Mouse (Mus musculus) layer of hippocampus, postnatal 25 days (tissue): ENCODE results near the gene Hivep3. TPM values are rescaled to one million over a fixed set of nuclear protein-coding genes. Genes with fewer than 3 reads are reported as not detected.

Source experiments
- DNase-seq, 2 experiments: peaks; one replicate each; pipeline ENCODE4 v3.0.0; 2022; ENCODE audit warnings: mixed read lengths in 2 of 2, low spot score in 1 of 2; ENCODE audit errors: extremely low spot score in 1 of 2
- total RNA-seq, 2 experiments: library from RNA; stranded (reverse); gene quantifications; 2 replicates each; pipeline ENCODE4 v1.2.3; 2021

The Hivep3 gene
- total RNA-seq, 2 experiments from 2014 or later = 37.9 to 57.4 TPM

DNA sequence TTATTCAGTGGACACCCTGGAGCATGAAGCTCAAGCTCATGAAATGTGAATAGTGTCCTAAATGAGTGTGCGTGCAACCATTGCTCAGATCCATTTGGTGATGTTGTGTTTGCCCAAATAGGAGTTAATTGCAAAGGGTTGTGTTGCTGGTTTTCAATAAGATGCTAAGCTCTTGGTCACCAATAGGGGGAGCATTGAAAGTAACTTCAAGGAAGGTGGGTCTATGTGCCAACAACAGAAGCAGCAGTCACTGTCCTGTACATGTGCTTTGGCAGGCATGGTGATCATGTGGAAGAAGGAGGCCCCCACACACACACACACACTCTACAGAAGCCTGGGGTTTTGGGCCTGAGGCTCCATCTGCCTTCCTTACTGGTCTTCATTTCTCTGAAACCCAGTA lies 262.8 kb downstream of the Hivep3 start:
- no peak for DNase-seq

DNA sequence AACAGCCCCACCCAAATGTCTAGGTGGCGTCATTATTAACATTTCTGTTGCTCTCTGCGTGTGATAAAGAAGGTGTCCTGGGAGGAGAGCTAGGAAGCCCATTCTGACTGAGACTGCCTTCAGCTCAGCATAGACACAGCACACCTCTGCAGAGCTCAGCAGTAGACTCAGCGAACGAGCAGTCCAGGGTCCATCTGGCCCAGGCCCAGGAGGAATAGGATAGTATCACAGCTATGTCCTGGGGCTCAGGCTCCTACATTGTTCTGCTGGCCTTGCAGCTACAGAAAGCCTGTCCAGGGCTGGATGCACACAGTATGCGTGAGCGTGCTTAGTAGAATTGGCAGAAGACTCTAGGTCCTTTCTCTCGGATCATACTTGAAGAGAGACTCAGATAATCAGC lies 263.8 kb downstream of the Hivep3 start:
- DNase-seq = no peak

DNA sequence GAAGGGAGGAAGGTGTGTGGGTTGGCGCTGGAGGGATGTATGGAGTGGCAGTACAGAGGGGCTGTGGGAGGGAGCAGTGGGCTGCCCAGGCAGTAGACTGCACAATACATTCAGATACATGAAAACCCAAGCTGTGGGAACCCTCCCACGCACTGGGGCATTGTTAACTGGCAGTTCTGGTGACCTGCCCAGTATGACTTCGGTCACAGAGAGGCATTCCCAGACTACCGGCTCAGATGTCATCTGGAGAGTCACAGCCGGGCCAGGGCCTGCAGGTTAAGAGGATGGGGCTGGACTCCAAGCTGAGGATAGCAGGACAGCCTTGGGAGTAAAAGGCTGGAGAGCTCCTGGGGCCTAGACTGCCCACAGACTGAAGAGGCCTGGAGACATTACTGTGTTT lies 265.3 kb downstream of the Hivep3 start:
- no peak for DNase-seq

DNA sequence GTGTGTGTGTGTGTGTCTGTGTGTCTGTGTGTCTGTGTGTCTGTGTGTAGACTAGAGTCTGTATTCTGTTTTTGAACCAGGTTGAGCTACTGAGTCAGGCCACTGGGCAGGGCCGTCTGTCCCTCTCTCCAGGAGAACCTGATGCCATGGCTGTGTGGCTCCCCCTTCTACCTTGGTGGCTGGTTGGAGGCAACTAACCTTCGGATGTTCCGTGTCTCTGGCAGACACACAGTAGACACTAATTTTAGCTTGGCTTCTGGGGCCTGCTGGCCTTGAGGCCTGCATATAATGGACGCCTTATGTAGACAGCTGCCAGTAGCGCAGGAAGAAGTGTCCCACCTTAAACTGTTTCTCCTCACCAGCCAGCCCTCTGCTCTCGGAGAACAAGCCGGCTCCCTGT lies 267.3 kb downstream of the Hivep3 start:
- DNase-seq = no peak

DNA sequence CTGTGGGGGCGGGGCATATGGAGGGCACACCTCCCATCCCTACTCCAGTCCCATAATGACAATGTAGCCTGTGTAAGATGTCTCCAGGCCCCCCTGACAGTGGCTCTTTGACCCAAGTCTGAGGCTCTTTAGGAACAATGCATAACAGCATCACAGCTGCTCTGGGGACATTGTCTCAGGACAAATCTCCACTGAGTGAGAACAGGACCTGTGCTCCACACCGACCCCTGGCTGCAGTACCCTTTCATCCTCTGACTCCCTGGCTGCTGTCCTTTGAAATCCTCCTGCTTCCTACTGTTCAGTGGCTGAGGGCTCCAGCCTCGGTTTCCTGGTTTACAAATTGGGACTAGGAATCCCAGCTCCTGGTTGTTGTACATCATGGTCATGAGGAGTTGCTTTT lies 269.4 kb downstream of the Hivep3 start:
- DNase-seq = no peak

DNA sequence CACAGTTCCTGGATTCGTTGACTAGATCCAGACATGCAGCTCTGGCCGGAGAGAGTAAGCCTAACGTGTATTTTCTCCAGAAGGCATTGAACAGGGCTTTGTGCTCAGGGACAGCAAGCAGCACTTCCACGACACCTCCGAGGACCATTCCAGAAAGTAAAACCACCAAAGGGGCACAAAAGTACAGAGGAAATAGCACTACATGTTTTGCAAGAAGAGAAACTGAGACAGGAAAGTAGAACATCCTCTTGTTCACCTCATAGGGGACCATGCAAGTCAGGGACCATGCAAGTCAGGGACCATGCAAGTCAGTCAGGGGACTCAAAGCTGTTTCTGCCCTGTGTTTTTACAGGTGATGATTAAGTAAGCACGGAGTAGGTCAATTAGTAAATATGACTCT lies 272.5 kb downstream of the Hivep3 start:
- DNase-seq = no peak

DNA sequence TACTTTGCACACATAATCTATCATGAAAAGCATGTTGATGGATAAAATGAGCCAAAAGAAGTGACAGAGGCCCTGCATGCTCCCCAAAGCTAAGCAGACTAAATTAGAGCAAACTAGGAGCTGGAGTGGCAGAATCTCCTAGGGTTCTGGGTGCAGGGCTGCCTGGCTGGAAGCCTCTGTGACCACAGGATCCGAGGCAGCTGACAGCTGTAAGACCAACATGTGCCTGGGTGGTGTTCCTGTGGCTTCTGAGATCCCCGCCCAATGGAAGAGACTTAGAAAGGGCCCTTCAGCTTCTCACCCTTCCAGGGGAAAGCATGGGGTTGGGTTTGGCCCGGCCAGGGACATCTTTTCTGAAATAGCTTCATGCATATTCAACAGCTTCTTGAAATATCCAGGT lies 274.3 kb downstream of the Hivep3 start:
- no peak for DNase-seq

DNA sequence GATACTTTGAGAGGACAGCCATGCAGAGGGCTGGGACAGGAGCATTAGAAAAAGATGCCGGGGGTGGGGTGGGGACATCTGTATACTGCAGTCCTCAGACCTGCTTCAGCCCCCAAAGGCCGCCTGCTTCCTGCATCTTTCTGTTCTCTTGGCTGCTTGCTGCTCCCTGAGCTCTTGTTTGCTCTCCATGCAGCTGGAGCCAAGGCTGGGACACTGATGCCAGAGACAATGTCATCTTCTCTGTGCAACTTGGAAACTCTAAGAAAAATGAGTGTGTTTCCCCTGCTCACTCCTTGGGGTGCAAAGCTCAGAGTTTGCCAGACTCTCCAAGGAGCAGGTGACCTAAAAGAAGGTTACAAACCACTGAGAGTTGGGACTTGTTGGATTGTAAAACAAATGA lies 275.6 kb downstream of the Hivep3 start:
- DNase-seq = no peak

DNA sequence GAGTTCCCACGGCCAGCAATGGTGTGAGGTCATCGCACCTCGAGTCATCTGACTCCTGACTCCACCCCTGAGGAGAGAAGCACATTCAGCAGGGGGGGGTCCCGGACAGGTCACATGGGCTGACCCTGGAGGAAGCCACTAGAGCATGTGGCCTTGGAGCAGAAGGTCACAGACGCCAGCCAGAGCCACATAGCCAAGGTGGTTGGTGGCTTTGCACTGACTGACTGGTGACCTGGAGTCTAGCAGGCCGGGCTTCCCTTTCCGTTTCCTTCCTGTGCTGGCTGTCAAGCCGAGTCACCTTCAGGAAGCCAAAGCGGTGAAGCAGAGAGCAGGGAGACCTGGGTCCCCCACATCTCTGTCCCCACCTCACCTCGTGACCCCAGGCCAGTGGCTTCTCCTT lies 278.2 kb downstream of the Hivep3 start:
- no peak for DNase-seq

DNA sequence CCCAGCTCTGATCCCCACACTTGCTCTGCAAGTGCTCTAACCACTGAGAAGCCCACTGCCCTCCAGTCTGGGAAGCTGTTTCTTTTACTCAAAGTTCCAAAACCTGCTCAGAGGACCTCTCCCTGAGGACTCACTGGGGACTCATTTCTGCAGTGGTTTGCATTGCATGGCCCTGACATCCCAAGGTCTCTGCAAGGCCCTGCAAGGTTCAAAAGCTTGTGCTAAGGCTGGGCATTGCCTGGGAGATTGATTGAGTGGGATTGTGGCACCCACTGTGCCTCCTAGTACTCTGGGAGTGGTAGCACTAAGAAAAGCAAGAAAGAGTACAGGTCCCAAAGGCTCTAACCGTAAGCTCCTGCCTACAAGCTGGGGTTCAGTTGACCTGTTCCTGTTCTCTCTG lies 279.3 kb downstream of the Hivep3 start:
- DNase-seq = no peak

DNA sequence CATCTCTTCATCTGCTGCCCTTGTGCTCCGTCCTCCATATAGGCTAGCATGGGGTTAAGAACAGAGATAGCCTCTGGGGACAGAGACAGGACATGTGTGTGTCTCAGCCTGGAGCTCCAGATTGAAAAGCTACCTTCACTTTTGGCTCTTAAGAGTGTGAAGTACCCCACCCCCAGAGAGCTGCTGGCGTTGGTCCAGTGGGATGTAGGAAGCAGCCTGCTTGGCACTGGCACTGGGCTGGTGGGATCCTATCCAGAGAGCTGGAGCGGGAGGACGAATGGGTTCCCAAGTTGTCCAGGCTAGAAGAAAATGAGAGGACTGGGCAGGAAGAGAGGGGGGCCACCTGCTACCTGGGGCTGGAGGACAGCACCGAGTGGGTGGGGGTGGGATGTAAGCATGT lies 284.8 kb downstream of the Hivep3 start:
- peak in 1 of 2 experiments; percentile 40 for DNase-seq

DNA sequence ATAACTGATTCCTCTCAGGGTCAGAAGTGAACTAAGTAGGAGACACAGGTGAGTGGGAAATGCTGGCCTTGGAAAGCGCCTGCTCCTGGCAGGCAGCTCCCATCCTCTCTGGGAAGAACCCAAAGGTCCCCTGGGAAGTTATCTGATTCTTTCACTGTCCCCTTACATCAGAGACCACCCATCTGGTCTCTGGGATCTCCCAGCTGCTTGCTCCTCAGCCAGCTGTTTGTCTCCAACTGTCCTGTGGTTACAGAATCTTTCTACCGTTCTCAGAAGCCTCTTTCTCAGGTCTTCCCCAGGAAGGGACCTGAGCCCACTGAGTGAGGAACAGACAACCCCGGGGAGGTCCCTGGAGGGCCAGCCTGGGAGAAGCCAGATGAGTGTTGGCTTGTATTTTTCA lies 288.8 kb downstream of the Hivep3 start:
- DNase-seq = no peak

DNA sequence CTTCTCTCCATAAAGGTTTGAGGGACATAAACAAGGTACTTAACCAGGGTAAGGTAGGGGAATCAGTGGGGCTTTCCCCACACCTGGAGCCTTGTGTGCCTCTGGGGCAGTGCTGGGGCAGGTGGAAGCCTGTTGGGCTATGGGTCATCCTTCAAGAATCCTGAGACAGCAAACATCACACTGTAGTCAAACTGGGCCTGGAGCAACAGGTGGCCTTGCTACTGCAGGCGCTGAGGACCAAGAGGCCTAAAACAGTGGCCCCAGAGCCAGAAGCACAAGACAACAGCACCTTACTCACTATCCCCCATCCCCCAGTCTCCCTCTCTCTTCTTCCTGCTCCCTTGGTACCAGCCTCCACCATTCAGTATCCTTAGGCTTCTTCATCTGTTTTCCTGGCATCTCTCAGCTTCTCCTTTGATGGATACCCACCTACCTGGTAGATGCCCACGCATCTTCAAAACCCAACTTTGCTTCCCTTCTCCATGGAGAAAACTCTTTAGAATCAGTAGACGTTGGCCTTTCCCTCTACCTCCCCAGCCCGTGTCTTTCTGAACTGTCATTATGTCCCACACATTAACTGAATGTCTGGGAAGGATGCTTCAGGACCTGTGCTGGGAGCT lies 289.7 kb downstream of the Hivep3 start:
- no peak for DNase-seq

DNA sequence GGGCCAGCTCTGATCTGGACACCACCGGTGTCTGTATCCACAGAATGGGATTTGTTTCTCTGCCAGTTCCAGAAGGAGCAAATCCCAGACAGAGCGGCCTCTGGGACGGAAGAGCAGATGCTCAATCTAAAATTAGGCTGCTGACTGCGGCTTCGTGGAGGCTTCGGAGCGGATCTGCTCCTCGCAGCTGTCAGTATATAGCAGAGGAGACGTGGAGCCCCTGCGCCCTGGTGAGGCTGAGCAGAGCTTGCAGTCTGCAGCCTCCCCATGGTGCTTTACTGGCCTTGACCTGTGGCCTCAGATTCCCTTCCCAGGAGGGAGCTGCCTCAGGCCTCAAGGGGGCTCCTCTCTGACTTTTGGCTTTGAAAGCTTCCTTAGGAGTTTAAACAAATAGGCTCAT lies 290.5 kb downstream of the Hivep3 start:
- peak in 1 of 2 experiments; percentile 50 for DNase-seq

DNA sequence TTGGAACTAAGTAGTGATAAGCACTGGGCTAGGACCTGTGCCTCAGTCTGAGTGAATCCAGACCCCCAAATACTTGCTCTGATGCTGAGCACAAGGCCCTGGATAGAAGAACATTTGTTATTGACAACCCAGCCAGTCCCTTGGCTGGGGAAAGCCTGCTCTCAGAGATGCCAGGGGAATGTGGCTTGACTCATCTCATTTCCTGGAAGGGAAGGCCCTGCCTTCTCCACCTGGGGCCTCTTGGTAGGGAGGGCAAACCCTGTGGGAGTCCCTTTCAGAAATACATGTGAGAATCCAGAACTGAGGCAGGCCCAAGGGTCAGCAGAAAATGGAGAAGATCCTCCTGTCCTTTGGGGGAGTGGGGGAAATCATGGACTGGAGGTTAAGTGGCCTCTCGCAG lies 294.1 kb downstream of the Hivep3 start:
- DNase-seq = no peak

DNA sequence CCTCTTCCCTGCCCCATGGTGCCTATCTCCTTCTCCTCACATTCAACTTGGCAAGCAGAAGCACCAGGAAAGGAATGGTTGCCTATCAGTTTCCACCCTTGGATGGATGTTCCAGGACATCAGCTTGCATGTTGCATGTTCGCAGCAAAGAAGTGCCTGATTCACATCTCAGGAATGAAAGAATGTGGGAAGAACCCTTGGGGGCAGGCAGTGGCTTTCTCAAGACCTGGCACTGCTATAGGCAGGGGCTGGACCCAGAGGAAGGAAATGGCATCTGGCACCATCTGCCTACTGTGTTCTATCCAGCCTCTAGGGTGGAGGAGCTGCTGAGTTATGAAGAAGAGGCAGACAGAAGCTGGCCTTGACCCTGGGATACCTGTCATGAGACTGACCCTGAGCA lies 296.4 kb downstream of the Hivep3 start:
- no peak for DNase-seq

DNA sequence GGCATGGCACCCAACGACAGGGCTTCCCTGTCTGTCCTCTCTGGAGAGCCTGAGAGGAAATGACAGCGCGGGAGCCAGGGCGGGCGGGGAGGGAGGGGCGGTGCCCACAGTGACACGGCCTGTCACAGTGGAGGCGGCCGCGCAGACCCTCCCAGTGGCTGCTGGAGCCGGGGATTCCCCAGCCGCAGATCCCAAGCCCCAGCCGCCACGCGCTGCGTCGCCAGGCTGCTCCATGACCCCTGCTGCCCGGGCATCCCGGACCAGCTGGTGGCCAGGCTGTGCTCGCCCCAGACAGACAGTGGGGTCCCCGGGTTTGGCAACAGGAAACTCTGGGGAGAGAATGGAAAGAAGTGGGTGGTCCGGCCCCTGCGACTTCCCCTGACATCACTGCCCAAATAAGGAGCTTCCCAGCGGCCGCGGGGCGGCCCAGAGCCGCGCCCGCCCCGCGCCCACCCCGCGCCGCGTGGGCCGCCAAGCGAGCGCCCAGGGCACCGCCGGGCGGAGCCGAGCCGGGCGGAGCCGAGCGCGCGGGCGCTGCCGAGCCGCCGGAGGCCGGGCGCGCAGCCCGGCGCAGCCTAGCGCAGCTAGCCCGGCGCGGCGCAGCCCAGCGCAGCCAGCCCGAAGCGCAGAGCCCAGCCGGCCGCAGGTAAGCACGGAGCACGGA lies 298.9 kb downstream of the Hivep3 start:
- peak; percentile 49 to 56 for DNase-seq

DNA sequence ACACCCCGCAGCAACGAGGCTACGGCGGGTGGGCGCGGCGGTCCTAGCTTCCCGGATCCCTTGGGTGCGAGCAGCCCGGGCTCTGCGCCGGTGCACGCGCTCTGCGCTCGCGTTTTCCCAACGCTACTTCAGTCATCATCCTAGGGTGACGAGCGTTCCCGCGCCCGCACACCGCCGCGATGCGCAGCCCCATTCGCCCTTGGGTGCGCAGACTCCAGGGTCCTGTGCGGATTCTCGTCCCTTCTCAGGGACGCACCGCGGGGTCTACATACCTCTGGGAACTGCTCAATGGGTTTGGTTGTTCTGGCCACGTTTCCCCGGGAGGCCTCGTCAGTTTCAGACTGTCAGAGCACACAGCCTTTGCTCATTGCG lies 299.4 kb downstream of the Hivep3 start:
- DNase-seq = peak in 1 of 2 experiments; percentile 75

DNA sequence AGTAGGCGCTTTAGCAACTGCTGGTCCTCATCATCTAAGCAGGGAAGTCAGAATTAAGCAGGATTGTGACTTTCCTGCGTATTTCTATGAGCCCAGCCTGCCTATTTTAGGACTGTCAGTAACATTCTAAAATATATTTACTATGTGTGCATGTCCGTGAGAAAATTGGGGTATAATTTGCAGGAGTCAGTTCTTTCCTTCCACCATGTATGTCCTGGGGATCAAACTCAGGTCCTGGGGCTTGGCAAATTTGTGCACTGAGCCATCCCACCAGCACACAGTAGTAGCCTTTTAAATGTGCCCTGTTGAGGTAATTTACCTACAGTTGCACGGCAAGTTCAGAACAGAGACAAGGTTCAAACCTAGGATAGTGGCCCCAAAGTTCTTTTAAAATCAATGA lies 302.7 kb downstream of the Hivep3 start:
- DNase-seq = no peak

DNA sequence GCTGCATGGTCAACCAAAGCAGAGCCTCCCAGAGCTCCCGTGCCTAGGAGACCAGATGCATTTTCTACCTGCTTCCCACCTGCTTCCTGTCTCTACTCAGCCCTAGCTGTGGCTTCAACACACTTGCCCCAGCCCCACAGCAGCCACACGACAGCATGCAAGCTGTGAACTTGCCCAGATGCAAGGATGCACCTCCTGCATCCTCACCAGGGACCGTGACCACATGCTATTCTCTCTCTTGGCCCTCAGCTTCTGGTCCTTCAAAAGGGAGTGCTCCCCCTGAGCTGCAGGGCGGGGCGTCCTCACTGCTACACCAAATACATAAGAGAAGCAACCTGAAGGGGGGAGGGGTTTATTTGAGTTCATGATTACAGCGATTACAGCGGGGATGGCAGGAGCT lies 303.4 kb downstream of the Hivep3 start:
- no peak for DNase-seq

DNA sequence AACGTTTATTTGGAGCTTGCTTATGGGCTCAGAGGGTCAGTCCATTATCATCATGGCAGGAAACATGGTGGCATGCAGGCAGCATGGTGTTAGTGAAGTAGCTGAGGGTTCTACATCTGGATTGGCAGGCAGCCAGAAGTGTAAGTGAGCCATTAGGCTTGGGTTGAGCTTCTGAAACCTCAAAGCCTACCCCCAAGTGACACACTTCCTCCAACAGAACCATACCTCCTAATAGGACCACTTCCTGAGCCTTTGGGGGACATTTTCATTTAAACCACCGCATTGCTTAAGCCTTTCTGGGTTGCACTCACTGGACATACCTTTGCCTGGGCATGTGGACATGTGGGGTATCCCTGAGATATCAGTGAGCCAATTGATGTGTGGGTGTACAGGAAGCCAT lies 307.9 kb downstream of the Hivep3 start:
- DNase-seq = no peak

DNA sequence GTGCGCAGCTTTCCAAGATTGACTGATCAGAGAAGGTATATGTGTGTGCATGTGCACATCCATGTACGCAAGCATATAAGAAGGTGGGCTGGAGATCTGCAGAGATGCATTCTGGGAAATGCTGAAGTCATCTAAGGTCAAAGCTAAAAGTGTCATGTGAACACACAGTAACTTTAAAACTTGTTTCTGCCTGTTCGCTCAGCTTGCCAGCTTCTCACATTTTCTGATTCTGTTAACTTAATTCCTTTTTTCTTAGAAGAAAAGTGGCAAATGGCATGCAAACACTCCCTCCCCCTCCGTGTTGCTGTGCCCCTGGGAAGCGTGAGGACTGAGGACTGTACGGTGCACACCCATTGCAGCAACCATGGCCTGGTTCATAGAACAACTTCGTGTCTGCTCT lies 308.9 kb downstream of the Hivep3 start:
- DNase-seq = no peak

DNA sequence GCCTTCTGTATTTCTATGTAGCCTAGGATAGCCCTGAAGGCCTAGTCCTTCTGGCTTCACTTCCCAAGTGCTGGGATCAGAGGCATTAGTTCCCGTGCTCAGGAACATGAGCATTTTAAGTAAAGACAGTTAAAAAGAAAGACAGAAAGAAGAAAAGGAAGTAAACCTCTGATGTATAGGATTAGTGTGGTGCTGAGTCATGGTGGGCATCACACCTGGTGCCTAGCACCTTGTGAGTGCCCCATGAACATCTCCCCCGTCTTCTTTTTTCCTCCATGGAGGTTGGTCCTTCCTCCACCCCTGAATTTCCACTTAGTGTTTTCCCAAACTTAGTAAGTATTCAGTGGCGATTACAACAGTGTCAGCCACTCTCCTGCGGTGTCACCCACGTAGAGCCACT lies 311.0 kb downstream of the Hivep3 start:
- DNase-seq = no peak
